In the genomic region with DNA sequence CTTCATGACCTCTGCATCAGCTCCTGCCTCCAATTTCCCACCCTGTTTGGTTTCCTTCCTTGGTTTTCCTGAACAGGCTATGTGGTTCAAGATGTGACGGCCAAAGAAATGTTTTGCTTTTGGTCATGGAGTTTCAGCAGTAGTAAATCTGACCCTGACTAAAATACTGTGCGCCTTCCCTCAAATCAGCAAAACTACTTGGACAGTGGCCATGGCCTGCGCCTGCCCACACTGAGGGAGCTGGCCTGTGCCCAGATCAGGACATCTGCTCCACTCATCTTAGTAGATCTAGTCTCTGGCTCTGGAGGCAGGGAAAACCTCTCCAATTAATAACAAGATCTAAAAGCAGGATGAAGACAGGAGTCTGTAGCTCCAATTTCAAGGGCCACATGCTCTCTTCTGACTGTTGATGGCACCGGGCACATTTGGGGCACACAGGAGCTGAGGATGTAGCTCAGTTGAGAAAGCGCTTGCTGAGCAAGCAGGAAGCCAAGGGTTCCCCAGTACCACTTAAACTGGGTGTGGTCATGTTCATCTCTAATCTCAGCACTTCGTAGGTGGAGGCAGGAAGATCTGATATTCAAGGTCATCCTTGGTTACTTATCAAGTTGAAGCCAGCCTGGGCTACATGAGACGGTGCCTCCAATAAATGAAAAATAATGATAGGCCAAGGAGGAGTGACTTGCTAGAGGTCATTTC, we compare ENCODE assay signal across 11 mouse cellular contexts.
DNase-seq lines count a peak whose midpoint lies in the region; ATAC-seq lines count a peak whose summit lies in the region.
"Had no signal": no experiment of that assay in that cellular context is flagged by ENCODE, and none has a peak within 500 bp of the region (broad histone marks: within the 10 kb centered on the region; RNA-seq: fewer than 3 reads in every experiment).

No protein-coding gene starts in this region.

- peak; percentile 42 for ATAC-seq in liver, embryonic 12.5 days
- ATAC-seq in liver, embryonic 11.5 days (replicated peaks; ENCODE audit: low FRiP score), result no peak; the same call in 1 of the 2 replicates
- ATAC-seq in forebrain, embryonic 15.5 days (replicated peaks), result no peak

- H3K36me3 ChIP-seq in liver, embryonic 12.5 days, result peaks cover 8% of the 10 kb centered on the region
- H3K36me3 ChIP-seq in liver, embryonic 11.5 days (ENCODE audit: control insufficient read depth, insufficient read depth, low read length), result no peaks in the 10 kb centered on the region
- H3K36me3 ChIP-seq in forebrain, embryonic 15.5 days, result no peaks in the 10 kb centered on the region
- H3K36me3 ChIP-seq: liver, embryonic 15.5 days had no signal

- peaks cover 12% of the 10 kb centered on the region; the same call in 1 of the 2 replicates for H3K9me3 ChIP-seq in liver, embryonic 12.5 days (replicated peaks)
- no peaks in the 10 kb centered on the region for H3K9me3 ChIP-seq in liver, embryonic 11.5 days (ENCODE audit: control insufficient read depth, low read length)
- no peaks in the 10 kb centered on the region for H3K9me3 ChIP-seq in forebrain, embryonic 15.5 days
- H3K9me3 ChIP-seq: liver, embryonic 15.5 days; stomach, embryonic 15.5 days had no signal

- H3K27ac ChIP-seq in liver, embryonic 12.5 days, result no peak overlapping the region
- H3K27ac ChIP-seq in liver, embryonic 11.5 days (ENCODE audit: low read depth, low read length), result no peak overlapping the region
- H3K27ac ChIP-seq in forebrain, embryonic 15.5 days (replicated peaks), result no peak overlapping the region
- H3K27ac ChIP-seq: liver, embryonic 15.5 days; stomach, embryonic 15.5 days had no signal

- H3K4me1 ChIP-seq in liver, embryonic 12.5 days, result peaks cover 51% of the 10 kb centered on the region
- peaks cover 25% of the 10 kb centered on the region for H3K4me1 ChIP-seq in liver, embryonic 11.5 days (replicated peaks; ENCODE audit: control insufficient read depth, insufficient read depth, low read length)
- H3K4me1 ChIP-seq in forebrain, embryonic 15.5 days, result 0 out of 2 replicates have a peak, but pooled peaks cover 4% of the 10 kb centered on the region

- H3K27me3 ChIP-seq in liver, embryonic 12.5 days (replicated peaks), result no peaks in the 10 kb centered on the region
- H3K27me3 ChIP-seq in liver, embryonic 11.5 days (replicated peaks; ENCODE audit: control insufficient read depth, insufficient read depth, low read length), result no peaks in the 10 kb centered on the region
- H3K27me3 ChIP-seq in forebrain, embryonic 15.5 days, result no peaks in the 10 kb centered on the region
- H3K27me3 ChIP-seq: liver, embryonic 15.5 days; stomach, embryonic 15.5 days had no signal

- no peak overlapping the region for H3K4me3 ChIP-seq in liver, embryonic 12.5 days
- no peak overlapping the region for H3K4me3 ChIP-seq in liver, embryonic 11.5 days (ENCODE audit: low read depth, low read length)
- no peak overlapping the region for H3K4me3 ChIP-seq in forebrain, embryonic 15.5 days
- H3K4me3 ChIP-seq: erythroblast, embryonic 14.5 days; liver, embryonic 15.5 days; stomach, embryonic 15.5 days had no signal

- H3K9ac ChIP-seq in liver, embryonic 12.5 days, result no peak overlapping the region
- H3K9ac ChIP-seq in liver, embryonic 11.5 days (ENCODE audit: low read depth, low read length), result no peak overlapping the region
- no peak overlapping the region for H3K9ac ChIP-seq in forebrain, embryonic 15.5 days (replicated peaks)
- H3K9ac ChIP-seq: liver, embryonic 15.5 days; stomach, embryonic 15.5 days had no signal

- 0 out of 2 replicates have a peak overlapping the region, but pooled peaks have one; percentile 13 for H3K4me2 ChIP-seq in liver, embryonic 12.5 days
- H3K4me2 ChIP-seq in liver, embryonic 11.5 days, result no peak overlapping the region
- no peak overlapping the region for H3K4me2 ChIP-seq in forebrain, embryonic 15.5 days (replicated peaks)
- H3K4me2 ChIP-seq: stomach, embryonic 15.5 days had no signal

- WGBS in liver, embryonic 12.5 days (ENCODE audit: insufficient replicate concordance), result 67% methylated on average over 7 of the region's 7 CpGs
- 72% methylated on average over 7 of the region's 7 CpGs for WGBS in liver, embryonic 11.5 days
- WGBS in forebrain, embryonic 15.5 days, result 86% methylated on average over 7 of the region's 7 CpGs

- DNase-seq in liver, embryonic 11.5 days (ENCODE audit: low spot score), result no peak
- DNase-seq in adrenal gland, postnatal 25 days, result peak; percentile 87
- DNase-seq in heart, adult 9 months (ENCODE audit: low spot score in 2 of 2), result peak; percentile 61 to 63
- DNase-seq in layer of hippocampus, adult 9-10 months (ENCODE audit: low spot score), result peak; percentile 43
- peak; percentile 64 for DNase-seq in testis, postnatal 10 days (ENCODE audit: low spot score)
- no peak for DNase-seq in embryo, embryonic 10.5 days (ENCODE audit: low spot score)

Comparison
In these comparisons a context has a peak if more than half of its experiments do, and no peak if none do; other contexts are left out.
1. DNase-seq: peak in adrenal gland, postnatal 25 days (single experiment), heart, adult 9 months (2 of 2), layer of hippocampus, adult 9-10 months (single experiment) and testis, postnatal 10 days (single experiment); none in liver, embryonic 11.5 days (single experiment) and embryo, embryonic 10.5 days (single experiment).